10 mouse cellular contexts compared by ENCODE assay signal in genomic region chr9:99869275-99869674, GRCm38 (mm10). TPM values are rescaled to one million over a fixed set of nuclear protein-coding genes. Genes with fewer than 3 reads are reported as not detected.
DNase-seq lines count a peak whose midpoint lies in the region; ATAC-seq lines count a peak whose summit lies in the region.
"Had no signal": no experiment of that assay in that cellular context is flagged by ENCODE, and none has a peak within 500 bp of the region (broad histone marks: within the 10 kb centered on the region; RNA-seq: fewer than 3 reads in every experiment).

No protein-coding gene starts in this region.

- no peak for ATAC-seq in kidney, embryonic 15.5 days (replicated peaks; ENCODE audit: low FRiP score)
- ATAC-seq in embryonic facial prominence, embryonic 11.5 days (replicated peaks; ENCODE audit: insufficient number of reproducible peaks, low FRiP score, low TSS enrichment, low read depth) = no peak
- no peak for ATAC-seq in intestine, embryonic 14.5 days (replicated peaks; ENCODE audit: low FRiP score, low TSS enrichment, low read depth)
- ATAC-seq in neural tube, embryonic 15.5 days (ENCODE audit: low FRiP score) = peak; percentile 55; the same call in 1 of the 2 replicates

- H3K4me2 ChIP-seq in kidney, embryonic 15.5 days = peak overlapping the region; percentile 40
- H3K4me2 ChIP-seq in embryonic facial prominence, embryonic 11.5 days (ENCODE audit: low read depth, low read length) = peak overlapping the region; percentile 10
- peak overlapping the region; percentile 31 for H3K4me2 ChIP-seq in intestine, embryonic 14.5 days (ENCODE audit: low read length)
- H3K4me2 ChIP-seq in neural tube, embryonic 15.5 days = peak overlapping the region; percentile 41

- peaks cover 100% of the 10 kb centered on the region for H3K27me3 ChIP-seq in kidney, embryonic 15.5 days
- peaks cover 66% of the 10 kb centered on the region for H3K27me3 ChIP-seq in embryonic facial prominence, embryonic 11.5 days (ENCODE audit: control insufficient read depth, insufficient read depth, low read length)
- H3K27me3 ChIP-seq in intestine, embryonic 14.5 days (replicated peaks; ENCODE audit: control insufficient read depth, insufficient read depth, low read length) = peaks cover 100% of the 10 kb centered on the region
- peaks cover 93% of the 10 kb centered on the region for H3K27me3 ChIP-seq in neural tube, embryonic 15.5 days (replicated peaks)

- no peak for DNase-seq in kidney, postnatal 36 days
- no peak for DNase-seq in embryonic facial prominence, embryonic 11.5 days (ENCODE audit: low spot score)
- peak; percentile 69 for DNase-seq in intestine, embryonic 14.5 days (ENCODE audit: low spot score)
- no peak for DNase-seq in layer of hippocampus, adult 18-20 months (ENCODE audit: low spot score in 2 of 2)
- no peak for DNase-seq in adrenal gland, adult 8-10 months
- DNase-seq in frontal cortex, postnatal 10 days (ENCODE audit: low spot score in 2 of 2) = no peak
- DNase-seq: cerebellum, adult 9-11 months; kidney, adult 11 months had no signal

- H3K9ac ChIP-seq in kidney, embryonic 15.5 days = no peak overlapping the region
- H3K9ac ChIP-seq in embryonic facial prominence, embryonic 11.5 days (replicated peaks; ENCODE audit: low read length) = no peak overlapping the region
- no peak overlapping the region for H3K9ac ChIP-seq in intestine, embryonic 14.5 days (ENCODE audit: low read length)
- no peak overlapping the region for H3K9ac ChIP-seq in neural tube, embryonic 15.5 days (replicated peaks)

- no peaks in the 10 kb centered on the region for H3K36me3 ChIP-seq in kidney, embryonic 15.5 days
- H3K36me3 ChIP-seq in embryonic facial prominence, embryonic 11.5 days (replicated peaks; ENCODE audit: control insufficient read depth, insufficient read depth, low read depth, low read length) = no peaks in the 10 kb centered on the region
- H3K36me3 ChIP-seq in intestine, embryonic 14.5 days (ENCODE audit: control insufficient read depth, insufficient read depth, low read length) = no peaks in the 10 kb centered on the region
- H3K36me3 ChIP-seq in neural tube, embryonic 15.5 days = no peaks in the 10 kb centered on the region

- H3K4me3 ChIP-seq in kidney, embryonic 15.5 days (replicated peaks) = peak overlapping the region; percentile 21; the same call in 1 of the 2 replicates
- peak overlapping the region; percentile 21; the same call in 1 of the 2 replicates for H3K4me3 ChIP-seq in embryonic facial prominence, embryonic 11.5 days (ENCODE audit: low read depth, low read length)
- no peak overlapping the region for H3K4me3 ChIP-seq in intestine, embryonic 14.5 days (ENCODE audit: low read depth, low read length)
- no peak overlapping the region for H3K4me3 ChIP-seq in neural tube, embryonic 15.5 days (replicated peaks)

- 0% methylated on average over 29 of the region's 29 CpGs for WGBS in kidney, embryonic 15.5 days
- WGBS in embryonic facial prominence, embryonic 11.5 days = under 1% methylated on average over 29 of the region's 29 CpGs
- WGBS in intestine, embryonic 14.5 days = under 1% methylated on average over 28 of the region's 29 CpGs
- under 1% methylated on average over 27 of the region's 29 CpGs for WGBS in neural tube, embryonic 15.5 days

- H3K9me3 ChIP-seq in kidney, embryonic 15.5 days (replicated peaks) = no peaks in the 10 kb centered on the region
- no peaks in the 10 kb centered on the region for H3K9me3 ChIP-seq in embryonic facial prominence, embryonic 11.5 days (replicated peaks; ENCODE audit: control insufficient read depth, low read length)
- no peaks in the 10 kb centered on the region for H3K9me3 ChIP-seq in intestine, embryonic 14.5 days (ENCODE audit: control insufficient read depth, low read length)
- H3K9me3 ChIP-seq in neural tube, embryonic 15.5 days (replicated peaks) = no peaks in the 10 kb centered on the region

- H3K4me1 ChIP-seq in kidney, embryonic 15.5 days = peaks cover 24% of the 10 kb centered on the region
- H3K4me1 ChIP-seq in embryonic facial prominence, embryonic 11.5 days (ENCODE audit: control insufficient read depth, insufficient read depth, low read length) = peaks cover 9% of the 10 kb centered on the region
- no peaks in the 10 kb centered on the region for H3K4me1 ChIP-seq in intestine, embryonic 14.5 days (replicated peaks; ENCODE audit: control insufficient read depth, insufficient read depth, low read length)
- peaks cover 21% of the 10 kb centered on the region for H3K4me1 ChIP-seq in neural tube, embryonic 15.5 days

- H3K27ac ChIP-seq in kidney, embryonic 15.5 days = no peak overlapping the region
- no peak overlapping the region for H3K27ac ChIP-seq in embryonic facial prominence, embryonic 11.5 days (replicated peaks; ENCODE audit: low read depth, low read length)
- no peak overlapping the region for H3K27ac ChIP-seq in intestine, embryonic 14.5 days (ENCODE audit: low read depth)
- no peak overlapping the region for H3K27ac ChIP-seq in neural tube, embryonic 15.5 days (replicated peaks)

RNA-seq across cellular contexts. Expression of gene Sox14, which starts 6.7 kb away (rescaled TPM):
- polyA plus RNA-seq in kidney, embryonic 15.5 days (2015; fragmentation: Nextera tagmentation; extraction: Ambion mirVana) = not detected in 2 replicates
- 2.1 and 3.8 TPM in 2 replicates for polyA plus RNA-seq in embryonic facial prominence, embryonic 11.5 days (2014; fragmentation: Nextera tagmentation; extraction: Ambion mirVana)
- polyA plus RNA-seq in intestine, embryonic 14.5 days (2014; fragmentation: Nextera tagmentation; extraction: Ambion mirVana) = not detected in 2 replicates
- 8.0 and 10.2 TPM in 2 replicates for polyA plus RNA-seq in neural tube, embryonic 15.5 days (2015; fragmentation: Nextera tagmentation; extraction: Ambion mirVana)
- total RNA-seq in layer of hippocampus, adult 18-20 months (2021) = not detected
- not detected for total RNA-seq in adrenal gland, adult 8-10 months (2022)

Comparison
In these comparisons a context has a peak if more than half of its experiments do, and no peak if none do; other contexts are left out.
1. H3K4me3 ChIP-seq: peak in kidney, embryonic 15.5 days (single experiment) and embryonic facial prominence, embryonic 11.5 days (single experiment); none in intestine, embryonic 14.5 days (single experiment) and neural tube, embryonic 15.5 days (single experiment).
2. Peak in every context shown above with its lines, with median percentiles within 50 percentile points of each other: H3K4me2 ChIP-seq.